Mouse (Mus musculus) C2C12 (cell line): Measurements from ENCODE around the gene Tmem109. TPM values are rescaled to one million over a fixed set of nuclear protein-coding genes. Genes with fewer than 3 reads are reported as not detected.
A peak's percentile ranks its signal among the peaks of the same experiment; 100 is the strongest.

ENCODE experiments used
- H3K27me3 ChIP-seq: one replicate; pipeline ENCODE4 v1.6.1; 2011; ENCODE audit not compliant: control insufficient read depth, insufficient read depth, insufficient read length
- H3K36me3 ChIP-seq: one replicate; pipeline ENCODE4 v1.6.1; 2011; ENCODE audit not compliant: control insufficient read depth, insufficient read depth
- H3K4me3 ChIP-seq: one replicate; pipeline ENCODE4 v1.5.1; 2011; ENCODE audit warnings: mild to moderate bottlenecking, control low read depth; ENCODE audit not compliant: poor library complexity, insufficient read depth, severe bottlenecking
- H3K79me2 ChIP-seq: one replicate; pipeline ENCODE4 v1.6.1; 2011; ENCODE audit not compliant: control insufficient read depth, insufficient read depth
- H3K79me3 ChIP-seq: one replicate; pipeline ENCODE4 v1.6.1; 2011; ENCODE audit warnings: low read depth, control low read depth
- H3ac ChIP-seq: one replicate; pipeline ENCODE3; 2011; ENCODE audit warnings: low read depth; ENCODE audit not compliant: control insufficient read depth, insufficient read length
- CEBPB ChIP-seq: IDR thresholded peaks from one replicate; pipeline ENCODE4 v1.6.1; 2011; ENCODE audit warnings: low read depth, mild to moderate bottlenecking, control low read depth, moderate library complexity
- CTCF ChIP-seq: IDR thresholded peaks from one replicate; pipeline ENCODE4 v1.5.1; 2011; ENCODE audit not compliant: control insufficient read depth, insufficient read depth, insufficient read length
- FOSL1 ChIP-seq: IDR thresholded peaks from one replicate; pipeline ENCODE4 v1.8.0; 2011; ENCODE audit warnings: mild to moderate bottlenecking, low read length; ENCODE audit not compliant: poor library complexity, insufficient read depth, severe bottlenecking
- MAX ChIP-seq: IDR thresholded peaks from one replicate; pipeline ENCODE4 v1.6.1; 2011; ENCODE audit warnings: mild to moderate bottlenecking, control low read depth
- MYOD1 ChIP-seq: IDR thresholded peaks from one replicate; pipeline ENCODE4 v1.6.1; 2011; ENCODE audit warnings: low read depth; ENCODE audit not compliant: control insufficient read depth, insufficient read length
- MYOG ChIP-seq: IDR thresholded peaks from one replicate; pipeline ENCODE4 v1.6.1; 2011; ENCODE audit not compliant: control insufficient read depth, insufficient read length; ENCODE audit errors: extremely low read depth
- USF1 ChIP-seq: IDR thresholded peaks from one replicate; pipeline ENCODE4 v1.6.1; 2011; ENCODE audit warnings: low read depth, mild to moderate bottlenecking, control low read depth, moderate library complexity
- polyA plus RNA-seq: library from polyadenylated mRNA; unstranded; fragments of >200 nt; fragmentation: generic; extraction: Trizol; gene quantifications from one replicate; pipeline ENCODE4 v1.2.1, GENCODE M21; 2012; ENCODE audit warnings: missing spikeins

The Tmem109 gene
- polyA plus RNA-seq, 1 experiment = 141 TPM

- H3K36me3 ChIP-seq = peaks cover 36% of the 10 kb centered on the region
- H3K27me3 ChIP-seq = peaks cover under 1% of the 10 kb centered on the region
- no peaks in the 10 kb centered on the region for H3K79me2 ChIP-seq
- no peak overlapping the region for H3ac ChIP-seq
- H3K79me3 ChIP-seq = no peaks in the 10 kb centered on the region
- no peak overlapping the region for H3K4me3 ChIP-seq
- TF ChIP-seq MYOD1 (no peak), USF1 (no peak), FOSL1 (no peak), MYOG (no peak), MAX (no peak), CTCF (no peak), CEBPB (no peak)
Observed at GRCm38 (mm10) chr19:10909087-10909721, 27.4 kb upstream of the Tmem109 start.

- no peak overlapping the region for H3ac ChIP-seq
- H3K79me3 ChIP-seq = no peaks in the 10 kb centered on the region
- H3K4me3 ChIP-seq = no peak overlapping the region
- peak; percentile 73 for TF ChIP-seq CTCF
- no peak for TF ChIP-seq CEBPB
- no peak for TF ChIP-seq MYOG
- TF ChIP-seq MYOD1 = no peak
- TF ChIP-seq MAX = no peak
- TF ChIP-seq USF1 = no peak
- peaks cover 48% of the 10 kb centered on the region for H3K36me3 ChIP-seq
- H3K27me3 ChIP-seq = no peaks in the 10 kb centered on the region
- no peaks in the 10 kb centered on the region for H3K79me2 ChIP-seq
Observed at GRCm38 (mm10) chr19:10907891-10908290, 26.1 kb upstream of the Tmem109 start.

GRCm38 (mm10) chr19:10905728-10906000 lies 23.9 kb upstream of the Tmem109 start:
- Histone ChIP-seq H3ac (no peak overlapping the region), H3K27me3 (no peaks in the 10 kb centered on the region), H3K4me3 (no peak overlapping the region), H3K79me3 (peaks cover 2% of the 10 kb centered on the region), H3K36me3 (peaks cover 70% of the 10 kb centered on the region), H3K79me2 (no peaks in the 10 kb centered on the region)
- TF ChIP-seq CTCF = no peak
- no peak for TF ChIP-seq MYOG
- TF ChIP-seq FOSL1 = no peak
- TF ChIP-seq MYOD1 = no peak
- no peak for TF ChIP-seq CEBPB
- TF ChIP-seq USF1 = no peak

GRCm38 (mm10) chr19:10904927-10905727 lies 23.3 kb upstream of the Tmem109 start:
- Histone ChIP-seq H3K4me3 (no peak overlapping the region), H3ac (no peak overlapping the region), H3K79me2 (no peaks in the 10 kb centered on the region), H3K36me3 (peaks cover 76% of the 10 kb centered on the region), H3K27me3 (no peaks in the 10 kb centered on the region), H3K79me3 (peaks cover 2% of the 10 kb centered on the region)
- no peak for TF ChIP-seq FOSL1
- TF ChIP-seq CEBPB = no peak
- no peak for TF ChIP-seq USF1
- no peak for TF ChIP-seq CTCF
- TF ChIP-seq MYOD1 = no peak
- TF ChIP-seq MYOG = no peak
- no peak for TF ChIP-seq MAX

GRCm38 (mm10) chr19:10904512-10904911 lies 22.7 kb upstream of the Tmem109 start:
- TF ChIP-seq MYOG (no peak), MYOD1 (no peak), USF1 (no peak), CEBPB (no peak), MAX (no peak), CTCF (no peak), FOSL1 (no peak)
- H3K79me3 ChIP-seq = peaks cover 2% of the 10 kb centered on the region
- H3ac ChIP-seq = no peak overlapping the region
- no peak overlapping the region for H3K4me3 ChIP-seq
- H3K27me3 ChIP-seq = no peaks in the 10 kb centered on the region
- H3K36me3 ChIP-seq = peaks cover 82% of the 10 kb centered on the region
- peaks cover 3% of the 10 kb centered on the region for H3K79me2 ChIP-seq

GRCm38 (mm10) chr19:10901046-10901445 lies 19.2 kb upstream of the Tmem109 start:
- Histone ChIP-seq H3K27me3 (no peaks in the 10 kb centered on the region), H3K36me3 (peaks cover 87% of the 10 kb centered on the region), H3K79me2 (peaks cover 37% of the 10 kb centered on the region), H3K79me3 (peaks cover 29% of the 10 kb centered on the region), H3ac (no peak overlapping the region), H3K4me3 (no peak overlapping the region)
- TF ChIP-seq MYOG = no peak
- no peak for TF ChIP-seq MAX
- no peak for TF ChIP-seq MYOD1
- no peak for TF ChIP-seq CTCF
- TF ChIP-seq CEBPB = no peak
